Mouse (Mus musculus) olfactory bulb, adult 2 months (tissue): Measurements from ENCODE around the gene Creb5.

ENCODE experiments used
- CTCF ChIP-seq: fragments of 200-500 bp; IDR thresholded peaks from 2 replicates; pipeline ENCODE4 v1.5.1; 2012; ENCODE audit warnings: low read depth, mild to moderate bottlenecking, low read length, moderate library complexity; ENCODE audit not compliant: insufficient read depth
- POLR2A ChIP-seq: fragments of 200-500 bp; IDR thresholded peaks from 2 replicates; pipeline ENCODE4 v1.6.1; 2012; ENCODE audit warnings: mild to moderate bottlenecking, low read depth, low read length, moderate library complexity; ENCODE audit not compliant: insufficient read depth

- TF ChIP-seq POLR2A (no peak), CTCF (no peak)
Measured at GRCm38 (mm10) chr6:53698128-53698749, 411.2 kb downstream of the Creb5 start.
